Mouse (Mus musculus) left cerebral cortex, adult 11 months (tissue): ENCODE data around the gene Mcm3ap.
A peak's percentile ranks its signal among the peaks of the same experiment; 100 is the strongest.

ENCODE experiments used
- DNase-seq: peaks from one replicate; pipeline ENCODE4 v3.0.0; 2022; ENCODE audit warnings: low spot score

Mcm3ap gene

GRCm38 (mm10) chr10:76495501-76495900 is 26.8 kb downstream of the Mcm3ap start:
- no peak for DNase-seq

GRCm38 (mm10) chr10:76496366-76496765 is 27.6 kb downstream of the Mcm3ap start:
- no peak for DNase-seq

- DNase-seq: no peak
These were observed 28.8 kb downstream of the Mcm3ap start for GRCm38 (mm10) chr10:76497522-76497921.

GRCm38 (mm10) chr10:76504271-76504943 is 35.7 kb downstream of the Mcm3ap start:
- no peak for DNase-seq

GRCm38 (mm10) chr10:76505865-76506264 is 37.1 kb downstream of the Mcm3ap start:
- no peak for DNase-seq

GRCm38 (mm10) chr10:76512965-76513583 is 44.3 kb downstream of the Mcm3ap start:
- peak; percentile 24 for DNase-seq

GRCm38 (mm10) chr10:76530922-76531321 is 62.2 kb downstream of the Mcm3ap start:
- DNase-seq: no peak

- DNase-seq: peak; percentile 94
These were observed 62.6 kb downstream of the Mcm3ap start, which contains the start of gene Lss for GRCm38 (mm10) chr10:76531375-76531774. Gene Lss, plus strand, starts transcription at chr10:76531588.

GRCm38 (mm10) chr10:76531828-76532227 is 63.1 kb downstream of the Mcm3ap start:
- no peak for DNase-seq

- DNase-seq: no peak
These were observed 66.8 kb downstream of the Mcm3ap start for GRCm38 (mm10) chr10:76535526-76535925.

- DNase-seq: no peak
These were observed 68.9 kb downstream of the Mcm3ap start for GRCm38 (mm10) chr10:76537619-76538018.

- no peak for DNase-seq
These were observed 72.8 kb downstream of the Mcm3ap start for GRCm38 (mm10) chr10:76541336-76542085.

GRCm38 (mm10) chr10:76542636-76543375 is 74.1 kb downstream of the Mcm3ap start:
- no peak for DNase-seq

- no peak for DNase-seq
These were observed 77.8 kb downstream of the Mcm3ap start for GRCm38 (mm10) chr10:76546566-76546965.

- no peak for DNase-seq
These were observed 79.5 kb downstream of the Mcm3ap start for GRCm38 (mm10) chr10:76548218-76548617.

GRCm38 (mm10) chr10:76550458-76550857 is 81.7 kb downstream of the Mcm3ap start:
- no peak for DNase-seq

- no peak for DNase-seq
These were observed 82.8 kb downstream of the Mcm3ap start for GRCm38 (mm10) chr10:76551556-76551955.

GRCm38 (mm10) chr10:76554061-76554460 is 85.3 kb downstream of the Mcm3ap start:
- no peak for DNase-seq

GRCm38 (mm10) chr10:76561972-76562371 is 93.2 kb downstream of the Mcm3ap start, which contains the start of gene Spatc1l:
Gene Spatc1l, plus strand, starts transcription at chr10:76562272.
- DNase-seq: no peak
